Mouse (Mus musculus) bone marrow, adult 2 months (tissue): ENCODE results near the gene Mov10l1.

Experiments used
- CTCF ChIP-seq: fragments of 200-500 bp; IDR thresholded peaks from 2 replicates; pipeline ENCODE4 v1.5.1; 2011; ENCODE audit warnings: low read length, control low read depth; ENCODE audit not compliant: control insufficient read depth, insufficient read depth
- POLR2A ChIP-seq: fragments of 200-500 bp; IDR thresholded peaks from 2 replicates; pipeline ENCODE4 v1.6.1; 2011; ENCODE audit warnings: low read depth, mild to moderate bottlenecking, control low read depth, low read length, borderline replicate concordance; ENCODE audit not compliant: control insufficient read depth

DNA sequence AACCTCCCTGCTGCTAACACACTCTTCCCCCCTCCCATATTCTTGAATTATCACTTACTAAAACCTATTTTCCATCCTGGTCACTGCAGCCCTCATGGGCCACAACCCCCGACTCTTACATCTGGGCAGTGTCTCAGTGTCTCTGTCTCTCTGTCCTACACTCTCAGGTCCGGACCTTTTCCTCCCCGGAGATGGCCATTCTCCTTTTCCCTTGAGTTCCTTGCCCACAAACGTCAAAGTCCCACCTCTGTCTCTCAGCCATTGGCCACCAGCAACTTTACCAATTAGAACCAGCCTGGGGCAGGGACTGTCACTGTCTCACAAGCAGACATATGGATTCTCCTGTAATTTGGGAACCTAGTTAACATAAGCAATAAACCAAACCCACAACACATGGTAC is 63.6 kb downstream of the Mov10l1 start:
- TF ChIP-seq CTCF (no peak), POLR2A (no peak)
